In the genomic region with DNA sequence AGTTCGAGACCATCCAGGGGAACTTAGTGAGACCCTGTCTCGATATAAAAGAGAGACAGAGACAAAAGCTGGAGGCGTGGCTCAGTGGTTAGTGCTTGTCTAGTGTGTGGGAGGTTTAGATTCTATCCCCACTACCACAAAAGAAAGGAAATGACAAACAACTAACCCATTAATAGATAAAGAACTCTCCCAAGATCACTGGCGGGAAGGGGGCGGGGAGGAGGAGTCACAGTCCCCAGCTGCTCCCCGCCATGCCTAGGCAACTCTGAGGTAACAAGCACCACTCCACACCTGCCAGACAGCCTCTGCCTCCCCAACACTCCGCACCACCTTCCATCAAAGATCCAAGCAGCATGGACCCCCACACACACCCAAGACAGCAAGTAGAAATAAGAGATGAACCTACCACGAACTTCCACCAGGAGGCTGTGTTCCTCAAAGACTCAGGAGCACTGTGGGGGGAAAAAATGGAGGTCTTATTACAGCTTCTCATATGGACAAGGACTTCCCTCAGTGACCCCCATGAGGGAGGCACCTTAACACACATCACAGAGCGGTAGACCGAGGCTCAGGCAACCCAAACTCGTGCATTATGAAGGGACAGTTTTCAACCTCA, we compare ENCODE assay signal across 11 mouse cellular contexts. TPM values are rescaled to one million over a fixed set of nuclear protein-coding genes. Genes with fewer than 3 reads are reported as not detected.
DNase-seq lines count a peak whose midpoint lies in the region; ATAC-seq and TF ChIP-seq lines count a peak whose summit lies in the region.
"Had no signal": no experiment of that assay in that cellular context is flagged by ENCODE, and none has a peak within 500 bp of the region (broad histone marks: within the 10 kb centered on the region; RNA-seq: fewer than 3 reads in every experiment).

No protein-coding gene starts in this region.

- no peak overlapping the region for H3K4me3 ChIP-seq in liver, embryonic 13.5 days (replicated peaks)
- no peak overlapping the region for H3K4me3 ChIP-seq in liver, embryonic 12.5 days
- no peak overlapping the region for H3K4me3 ChIP-seq in hindbrain, embryonic 13.5 days
- H3K4me3 ChIP-seq in myocyte = no peak overlapping the region

- TF ChIP-seq POLR2A in myocyte (IDR thresholded peaks at IDR 0.05; ENCODE audit: insufficient read length, low read depth) = no peak

- H3K9me3 ChIP-seq in liver, embryonic 13.5 days (replicated peaks) = no peaks in the 10 kb centered on the region
- no peaks in the 10 kb centered on the region for H3K9me3 ChIP-seq in liver, embryonic 12.5 days (replicated peaks)
- no peaks in the 10 kb centered on the region for H3K9me3 ChIP-seq in hindbrain, embryonic 13.5 days
- H3K9me3 ChIP-seq: megakaryocyte, embryonic 14.5 days had no signal

- intact Hi-C loops in left cerebral cortex, postnatal 25 days (cut with DNase I) = no loop called here

- no peaks in the 10 kb centered on the region for H3K36me3 ChIP-seq in liver, embryonic 13.5 days
- H3K36me3 ChIP-seq in liver, embryonic 12.5 days = no peaks in the 10 kb centered on the region
- H3K36me3 ChIP-seq in hindbrain, embryonic 13.5 days = no peaks in the 10 kb centered on the region
- no peaks in the 10 kb centered on the region for H3K36me3 ChIP-seq in myocyte (ENCODE audit: control insufficient read depth, insufficient read depth)

- ATAC-seq in liver, embryonic 13.5 days (ENCODE audit: low read depth) = peak; percentile 6; the same call in 1 of the 2 replicates
- ATAC-seq in liver, embryonic 12.5 days = no peak
- no peak for ATAC-seq in hindbrain, embryonic 13.5 days (ENCODE audit: low FRiP score)

- H3K9ac ChIP-seq in liver, embryonic 13.5 days = no peak overlapping the region
- H3K9ac ChIP-seq in liver, embryonic 12.5 days = no peak overlapping the region
- H3K9ac ChIP-seq in hindbrain, embryonic 13.5 days = no peak overlapping the region; the same call in 1 of the 2 replicates

- H3K4me1 ChIP-seq in liver, embryonic 13.5 days (replicated peaks) = peaks cover 69% of the 10 kb centered on the region
- H3K4me1 ChIP-seq in liver, embryonic 12.5 days = peaks cover 69% of the 10 kb centered on the region
- H3K4me1 ChIP-seq in hindbrain, embryonic 13.5 days (replicated peaks) = peaks cover 100% of the 10 kb centered on the region

- H3K4me2 ChIP-seq in liver, embryonic 13.5 days = no peak overlapping the region
- H3K4me2 ChIP-seq in liver, embryonic 12.5 days = no peak overlapping the region
- H3K4me2 ChIP-seq in hindbrain, embryonic 13.5 days = no peak overlapping the region
- no peak overlapping the region for H3K4me2 ChIP-seq in myocyte (ENCODE audit: low read depth)

- no peak for DNase-seq in liver, embryonic 13.5 days
- peak; percentile 74 for DNase-seq in ZHBTc4 (ENCODE audit: low read depth, low spot score)
- no peak for DNase-seq in layer of hippocampus, postnatal 25 days (ENCODE audit: extremely low spot score in 1 of 2, low spot score in 1 of 2)
- DNase-seq in left cerebral cortex, adult 11 months (ENCODE audit: low spot score) = no peak
- no peak for DNase-seq in left cerebral cortex, postnatal 25 days (ENCODE audit: low spot score in 2 of 2)
- DNase-seq: cerebellum, adult 9-10 months; kidney, postnatal 4 days had no signal

- peaks cover 95% of the 10 kb centered on the region for H3K79me2 ChIP-seq in myocyte (ENCODE audit: control insufficient read depth, insufficient read depth)

- WGBS in liver, embryonic 13.5 days (ENCODE audit: insufficient replicate concordance) = 51% methylated on average over 11 of the region's 11 CpGs
- 44% methylated on average over 11 of the region's 11 CpGs for WGBS in liver, embryonic 12.5 days (ENCODE audit: insufficient replicate concordance)
- 69% methylated on average over 11 of the region's 11 CpGs for WGBS in hindbrain, embryonic 13.5 days

- H3ac ChIP-seq in myocyte (ENCODE audit: control insufficient read depth, insufficient read length) = no peak overlapping the region

- H3K27ac ChIP-seq in liver, embryonic 13.5 days = no peak overlapping the region
- H3K27ac ChIP-seq in liver, embryonic 12.5 days = no peak overlapping the region
- H3K27ac ChIP-seq in hindbrain, embryonic 13.5 days = peak overlapping the region; percentile 98

- no peaks in the 10 kb centered on the region for H3K27me3 ChIP-seq in liver, embryonic 13.5 days
- no peaks in the 10 kb centered on the region for H3K27me3 ChIP-seq in liver, embryonic 12.5 days (replicated peaks)
- no peaks in the 10 kb centered on the region for H3K27me3 ChIP-seq in hindbrain, embryonic 13.5 days
- H3K27me3 ChIP-seq in myocyte (ENCODE audit: control insufficient read depth, insufficient read depth, insufficient read length) = no peaks in the 10 kb centered on the region

TF ChIP-seq in myocyte, 11 proteins besides CTCF, POLR2A, EP300 and RAD21:
- TF ChIP-seq USF1 (IDR thresholded peaks at IDR 0.05; ENCODE audit: low read depth) = no peak
- no peak for TF ChIP-seq CEBPB (IDR thresholded peaks at IDR 0.05; ENCODE audit: insufficient read depth, poor library complexity, severe bottlenecking)
- peak in 2 of 3 experiments; percentile 41 to 65 for TF ChIP-seq MYOG (IDR thresholded peaks at IDR 0.05; ENCODE audit: control insufficient read depth in 1 of 3, insufficient read depth in 1 of 3, insufficient read length in 2 of 3, low read depth in 2 of 3)
- TF ChIP-seq E2F4 (IDR thresholded peaks at IDR 0.05; ENCODE audit: insufficient read depth) = no peak
- TF ChIP-seq TCF12 (IDR thresholded peaks at IDR 0.05; ENCODE audit: insufficient read depth, poor library complexity, severe bottlenecking) = no peak
- TF ChIP-seq SRF (IDR thresholded peaks at IDR 0.05; ENCODE audit: control insufficient read depth, insufficient read length, low read depth) = no peak
- TF ChIP-seq MYOD1 (IDR thresholded peaks at IDR 0.05; ENCODE audit: control insufficient read depth in 1 of 3, insufficient read length in 2 of 3, low read depth in 2 of 3) = peak in 2 of 3 experiments; percentile 48 to 93
- TF ChIP-seq TCF3 (IDR thresholded peaks at IDR 0.05; ENCODE audit: insufficient read length, low read depth) = no peak
- no peak for TF ChIP-seq MAX (IDR thresholded peaks at IDR 0.05; ENCODE audit: low read depth)
- no peak for TF ChIP-seq REST (IDR thresholded peaks at IDR 0.05; ENCODE audit: insufficient read depth, insufficient read length)
- no peak for TF ChIP-seq POLR2AphosphoS2 (IDR thresholded peaks at IDR 0.05; ENCODE audit: insufficient read length, low read depth)

RNA-seq across cellular contexts. Expression of gene Ncor2, which starts 25.7 kb away (rescaled TPM):
- polyA plus RNA-seq in liver, embryonic 13.5 days (2015; fragmentation: Nextera tagmentation; extraction: Ambion mirVana) = 3.9 and 4.5 TPM in 2 replicates
- 9.7 and 10.0 TPM in 2 replicates for polyA plus RNA-seq in liver, embryonic 12.5 days (2016; fragmentation: Nextera tagmentation; extraction: Ambion mirVana)
- 24.8 and 25.1 TPM in 2 replicates for polyA plus RNA-seq in hindbrain, embryonic 13.5 days (2015; fragmentation: Nextera tagmentation; extraction: Ambion mirVana)
- 127 TPM for polyA plus RNA-seq in myocyte (2012; fragmentation: generic; extraction: Trizol)
- total RNA-seq in layer of hippocampus, postnatal 25 days (2021) = 100 to 1,000 TPM; 229 to 297 TPM
- total RNA-seq in left cerebral cortex, postnatal 25 days (2021) = 100 to 1,000 TPM; 183 to 200 TPM
